Mouse (Mus musculus): ENCODE results near the gene 1500009L16Rik.

1500009L16Rik gene

GRCm38 (mm10) chr10:83760535-83760934 lies 37.9 kb downstream of the 1500009L16Rik start:
- no peak for DNase-seq (ENCODE audit: low read depth, low spot score)

GRCm38 (mm10) chr10:83763891-83764290 lies 41.2 kb downstream of the 1500009L16Rik start:
- no peak for DNase-seq (ENCODE audit: low read depth, low spot score)

- DNase-seq (ENCODE audit: low read depth, low spot score): no peak
These were observed 44.2 kb downstream of the 1500009L16Rik start for GRCm38 (mm10) chr10:83766882-83767281.

- peak; percentile 72 for DNase-seq (ENCODE audit: low read depth, low spot score)
These were observed 53.7 kb downstream of the 1500009L16Rik start for GRCm38 (mm10) chr10:83776272-83776878.

- DNase-seq (ENCODE audit: low read depth, low spot score): no peak
These were observed 54.6 kb downstream of the 1500009L16Rik start for GRCm38 (mm10) chr10:83777253-83777652.

- DNase-seq (ENCODE audit: low read depth, low spot score): no peak
These were observed 59.2 kb downstream of the 1500009L16Rik start for GRCm38 (mm10) chr10:83781854-83782253.

GRCm38 (mm10) chr10:83782371-83783120 lies 59.9 kb downstream of the 1500009L16Rik start:
- no peak for DNase-seq (ENCODE audit: low read depth, low spot score)

- DNase-seq (ENCODE audit: low read depth, low spot score): peak; percentile 40
These were observed 62.3 kb downstream of the 1500009L16Rik start for GRCm38 (mm10) chr10:83785003-83785402.

- DNase-seq (ENCODE audit: low read depth, low spot score): no peak
These were observed 63.1 kb downstream of the 1500009L16Rik start for GRCm38 (mm10) chr10:83785627-83786392.

- no peak for DNase-seq (ENCODE audit: low read depth, low spot score)
These were observed 72.4 kb downstream of the 1500009L16Rik start for GRCm38 (mm10) chr10:83795088-83795487.

GRCm38 (mm10) chr10:83795500-83795899 lies 72.8 kb downstream of the 1500009L16Rik start:
- no peak for DNase-seq (ENCODE audit: low read depth, low spot score)

GRCm38 (mm10) chr10:83804021-83804420 lies 81.4 kb downstream of the 1500009L16Rik start:
- DNase-seq (ENCODE audit: low read depth, low spot score): no peak

GRCm38 (mm10) chr10:83805201-83805718 lies 82.6 kb downstream of the 1500009L16Rik start:
- peak; percentile 47 for DNase-seq (ENCODE audit: low read depth, low spot score)

- no peak for DNase-seq (ENCODE audit: low read depth, low spot score)
These were observed 84.6 kb downstream of the 1500009L16Rik start for GRCm38 (mm10) chr10:83807251-83807650.

Data from forelimb bud, embryonic 11.5 days (tissue).